Mouse (Mus musculus): ENCODE results near the gene Olfr560. TPM values are rescaled to one million over a fixed set of nuclear protein-coding genes. Genes with fewer than 3 reads are reported as not detected.

The Olfr560 gene
- not detected in 2 replicates for polyA plus RNA-seq (2016; fragmentation: Nextera tagmentation; extraction: Ambion mirVana)

DNA sequence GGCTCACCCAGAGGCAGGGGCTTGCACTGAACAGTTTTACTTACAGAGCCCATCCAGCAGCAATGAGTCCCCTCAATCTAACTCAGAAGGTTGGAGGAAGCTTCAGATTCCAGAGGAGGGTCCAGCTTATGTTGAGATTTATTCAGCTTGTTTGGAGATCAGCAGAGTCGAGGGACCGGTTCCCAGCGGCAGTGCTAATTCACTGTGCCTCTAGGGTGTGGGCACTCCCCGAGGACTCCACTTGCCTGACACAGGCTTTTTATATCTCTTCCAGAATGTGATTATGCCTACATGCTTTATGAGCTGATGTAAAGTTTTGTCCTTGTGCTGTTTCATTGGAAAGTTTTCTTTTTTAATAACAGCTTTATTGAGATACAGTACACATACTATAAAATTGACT, at the start of gene Olfr560, which contains the start of gene Olfr78:
Olfr560 (minus strand) TSS at position 101 of the 400 bp plus-strand sequence.
Olfr78 (minus strand) TSS at position 206 of the 400 bp plus-strand sequence.
- no peaks in the 10 kb centered on the region for H3K4me1 ChIP-seq
- H3K4me3 ChIP-seq, result no peak within 1 kb of the TSS
- no peak for DNase-seq (ENCODE audit: extremely low spot score, low spot score)
- no peaks in the 10 kb centered on the region for H3K27me3 ChIP-seq (ENCODE audit: poor library complexity, severe bottlenecking)
- no peaks in the 10 kb centered on the region for H3K9me3 ChIP-seq
- no peak within 1 kb of the TSS for H3K27ac ChIP-seq
- no peaks in the 10 kb centered on the region for H3K36me3 ChIP-seq (replicated peaks)
- WGBS, result 84% methylated on average over 4 of the region's 4 CpGs

GRCm38 (mm10) chr7:102803180-102803579, 44.0 kb upstream of the Olfr560 start, which contains the start of gene Olfr564:
TSS of gene Olfr564 (plus strand) at chr7:102803480.
- Histone ChIP-seq H3K4me1 (no peaks in the 10 kb centered on the region), H3K27me3 (ENCODE audit: poor library complexity, severe bottlenecking) (no peaks in the 10 kb centered on the region), H3K4me3 (no peak within 1 kb of the TSS), H3K27ac (no peak within 1 kb of the TSS), H3K9me3 (no peaks in the 10 kb centered on the region), H3K36me3 (replicated peaks) (no peaks in the 10 kb centered on the region)
- DNase-seq (ENCODE audit: extremely low spot score, low spot score), result no peak

GRCm38 (mm10) chr7:102770921-102771320, 11.8 kb upstream of the Olfr560 start, which contains the start of gene Olfr561:
TSS of gene Olfr561 (plus strand) at chr7:102771221.
- Histone ChIP-seq H3K27ac (no peak within 1 kb of the TSS), H3K36me3 (replicated peaks) (no peaks in the 10 kb centered on the region), H3K4me1 (no peaks in the 10 kb centered on the region), H3K27me3 (ENCODE audit: poor library complexity, severe bottlenecking) (no peaks in the 10 kb centered on the region), H3K4me3 (no peak within 1 kb of the TSS), H3K9me3 (no peaks in the 10 kb centered on the region)
- 82% methylated on average over 2 of the region's 2 CpGs for WGBS
- no peak for DNase-seq (ENCODE audit: extremely low spot score, low spot score)

DNA sequence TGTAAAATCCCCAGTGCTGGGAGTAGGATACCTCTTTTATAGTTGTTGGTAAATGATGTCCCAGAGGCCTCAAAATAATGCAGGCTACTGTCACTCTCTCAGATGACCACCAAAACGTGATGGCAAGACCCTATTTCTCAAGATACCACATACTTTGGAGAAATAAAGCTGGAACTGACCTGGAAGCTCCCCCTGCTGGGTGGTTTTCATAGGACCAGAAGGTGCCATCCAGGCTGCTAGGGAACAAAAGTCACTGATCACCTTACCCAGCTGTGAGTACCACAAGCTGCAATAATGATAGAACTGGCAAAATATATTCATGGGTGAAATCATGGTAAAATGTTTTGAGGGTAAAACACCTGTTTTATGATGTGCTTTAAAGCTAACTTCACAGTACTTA, 7.1 kb downstream of the Olfr560 start:
- H3K9me3 ChIP-seq, result no peaks in the 10 kb centered on the region
- DNase-seq (ENCODE audit: extremely low spot score, low spot score), result no peak
- no peak overlapping the region for H3K4me3 ChIP-seq
- H3K27me3 ChIP-seq (ENCODE audit: poor library complexity, severe bottlenecking), result no peaks in the 10 kb centered on the region
- no peak overlapping the region for H3K27ac ChIP-seq
- 30% methylated on average over 1 of the region's 1 CpGs for WGBS
- no peaks in the 10 kb centered on the region for H3K36me3 ChIP-seq (replicated peaks)
- no peaks in the 10 kb centered on the region for H3K4me1 ChIP-seq

DNA sequence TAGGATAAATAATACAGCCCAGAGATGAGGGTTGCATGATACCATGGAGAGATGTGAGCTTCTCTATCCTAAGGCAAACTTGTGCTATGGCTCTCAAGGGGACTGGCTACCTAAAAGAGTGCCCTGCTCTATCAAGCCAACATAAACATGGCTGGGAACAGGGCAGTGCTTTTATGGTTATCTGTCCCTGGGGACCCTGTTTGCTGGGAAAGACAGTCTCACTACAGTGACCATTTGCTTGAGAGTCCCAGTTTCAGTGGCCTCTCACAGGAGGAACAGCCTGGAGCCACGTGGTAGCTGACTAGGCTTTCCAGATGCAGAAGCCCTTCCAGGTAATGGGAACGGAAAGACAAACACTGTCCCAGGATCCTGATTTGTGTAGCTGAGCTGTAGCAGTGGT, 21.5 kb downstream of the Olfr560 start:
- no peak for DNase-seq (ENCODE audit: extremely low spot score, low spot score)
- H3K27me3 ChIP-seq (ENCODE audit: poor library complexity, severe bottlenecking), result no peaks in the 10 kb centered on the region
- H3K27ac ChIP-seq, result no peak overlapping the region
- no peaks in the 10 kb centered on the region for H3K4me1 ChIP-seq
- H3K36me3 ChIP-seq (replicated peaks), result no peaks in the 10 kb centered on the region
- no peaks in the 10 kb centered on the region for H3K9me3 ChIP-seq
- WGBS, result 63% methylated on average over 2 of the region's 2 CpGs
- H3K4me3 ChIP-seq, result no peak overlapping the region

DNA sequence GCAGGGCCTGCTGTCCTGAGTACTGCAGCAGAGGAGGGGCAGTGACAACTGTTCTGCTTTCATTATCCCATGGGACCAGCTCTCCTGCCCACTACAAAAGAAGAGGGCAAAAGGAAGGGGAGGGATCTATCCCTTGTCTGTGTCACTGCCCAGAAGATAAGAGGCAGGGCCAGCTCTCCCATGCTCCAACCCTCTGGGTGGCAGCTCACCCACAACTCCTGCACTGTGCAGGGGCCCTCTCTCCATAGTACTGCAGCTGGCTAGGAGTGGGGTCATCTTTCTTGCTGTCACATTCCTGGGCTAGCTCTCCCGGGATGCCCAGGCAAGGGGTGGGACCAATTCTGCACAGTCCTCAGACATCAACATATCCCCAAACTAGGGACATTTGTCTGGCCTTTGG, 25.4 kb downstream of the Olfr560 start:
- Histone ChIP-seq H3K27ac (no peak overlapping the region), H3K27me3 (ENCODE audit: poor library complexity, severe bottlenecking) (no peaks in the 10 kb centered on the region), H3K9me3 (no peaks in the 10 kb centered on the region), H3K4me3 (no peak overlapping the region), H3K4me1 (no peaks in the 10 kb centered on the region), H3K36me3 (replicated peaks) (no peaks in the 10 kb centered on the region)
- WGBS, result 86% methylated on average over 1 of the region's 1 CpGs
- no peak for DNase-seq (ENCODE audit: extremely low spot score, low spot score)

GRCm38 (mm10) chr7:102727391-102727790, 31.8 kb downstream of the Olfr560 start, which contains the start of gene Olfr559:
TSS of gene Olfr559 (minus strand) at chr7:102727491.
- Histone ChIP-seq H3K36me3 (replicated peaks) (no peaks in the 10 kb centered on the region), H3K4me1 (no peaks in the 10 kb centered on the region), H3K27me3 (ENCODE audit: poor library complexity, severe bottlenecking) (no peaks in the 10 kb centered on the region), H3K27ac (no peak within 1 kb of the TSS), H3K9me3 (no peaks in the 10 kb centered on the region), H3K4me3 (no peak within 1 kb of the TSS)
- no peak for DNase-seq (ENCODE audit: extremely low spot score, low spot score)

DNA sequence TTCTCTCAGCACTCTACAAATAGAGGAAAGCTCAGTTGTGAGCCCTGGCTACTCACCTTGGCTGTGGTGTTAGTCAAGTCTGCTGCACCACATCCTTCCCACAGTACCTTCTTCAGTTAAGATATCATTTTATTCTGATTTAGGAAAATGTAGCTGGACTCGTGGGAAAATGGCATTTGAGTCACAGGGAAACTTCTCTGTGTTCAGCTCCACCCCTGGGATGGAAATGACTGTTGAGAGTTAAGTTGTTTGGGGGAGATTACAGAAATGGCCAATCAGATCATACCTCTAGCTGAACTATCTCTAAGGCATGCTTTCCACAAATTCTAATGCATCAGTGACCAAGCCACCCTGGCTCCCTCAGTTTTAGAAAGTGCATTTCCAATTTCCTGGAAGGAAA, 40.2 kb downstream of the Olfr560 start, which contains the start of gene Olfr33:
Olfr33 (minus strand) TSS at position 101 of the 400 bp plus-strand sequence.
- WGBS, result 51% methylated on average over 1 of the region's 1 CpGs
- H3K36me3 ChIP-seq (replicated peaks), result no peaks in the 10 kb centered on the region
- H3K9me3 ChIP-seq, result no peaks in the 10 kb centered on the region
- no peak within 1 kb of the TSS for H3K4me3 ChIP-seq
- no peak for DNase-seq (ENCODE audit: extremely low spot score, low spot score)
- H3K4me1 ChIP-seq, result no peaks in the 10 kb centered on the region
- H3K27ac ChIP-seq, result no peak within 1 kb of the TSS
- H3K27me3 ChIP-seq (ENCODE audit: poor library complexity, severe bottlenecking), result no peaks in the 10 kb centered on the region

DNA sequence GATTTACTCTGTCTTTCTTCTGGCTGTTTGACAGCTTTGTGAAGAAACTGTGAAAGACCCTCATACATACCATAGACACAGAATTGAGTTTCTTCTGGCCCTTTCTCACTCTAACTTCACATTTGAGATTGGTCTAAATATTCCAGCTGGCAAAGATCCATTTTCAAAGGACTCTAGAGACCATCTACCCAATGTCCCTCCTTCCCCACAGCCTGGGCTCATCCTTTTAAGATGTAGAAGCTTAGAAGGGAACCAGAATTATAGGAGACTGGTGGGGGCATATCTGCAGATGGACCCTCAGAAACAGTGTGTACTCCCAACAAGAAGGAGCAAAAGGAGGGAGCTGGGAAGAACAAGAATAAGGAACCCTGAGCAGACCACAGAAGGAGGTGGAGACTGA, 57.3 kb downstream of the Olfr560 start, which contains the start of gene Olfr558:
Olfr558 (plus strand) TSS at position 301 of the 400 bp plus-strand sequence.
- DNase-seq (ENCODE audit: extremely low spot score, low spot score), result no peak
- H3K9me3 ChIP-seq, result no peaks in the 10 kb centered on the region
- H3K4me1 ChIP-seq, result no peaks in the 10 kb centered on the region
- H3K36me3 ChIP-seq (replicated peaks), result no peaks in the 10 kb centered on the region
- H3K4me3 ChIP-seq, result no peak within 1 kb of the TSS
- no peaks in the 10 kb centered on the region for H3K27me3 ChIP-seq (ENCODE audit: poor library complexity, severe bottlenecking)
- no peak within 1 kb of the TSS for H3K27ac ChIP-seq

Other genes starting within 250 kb of the Olfr560 start
- gene Olfr547, start 224.6 kb downstream of the Olfr560 start, polyA plus RNA-seq (2016; fragmentation: Nextera tagmentation; extraction: Ambion mirVana), result not detected in 2 replicates
- not detected in 2 replicates for gene Olfr548-ps1, start 218.5 kb downstream of the Olfr560 start, polyA plus RNA-seq (2016; fragmentation: Nextera tagmentation; extraction: Ambion mirVana)
- not detected in 2 replicates for gene Olfr549, start 209.5 kb downstream of the Olfr560 start, polyA plus RNA-seq (2016; fragmentation: Nextera tagmentation; extraction: Ambion mirVana)
- gene Trim21, start 193.9 kb downstream of the Olfr560 start, polyA plus RNA-seq (2016; fragmentation: Nextera tagmentation; extraction: Ambion mirVana), result 0.25 and 0.33 TPM in 2 replicates
- gene Olfr550, start 187.9 kb downstream of the Olfr560 start, polyA plus RNA-seq (2016; fragmentation: Nextera tagmentation; extraction: Ambion mirVana), result not detected in 2 replicates
- gene Olfr551, start 167.5 kb downstream of the Olfr560 start, polyA plus RNA-seq (2016; fragmentation: Nextera tagmentation; extraction: Ambion mirVana), result not detected in 2 replicates
- gene Olfr552, start 161.6 kb downstream of the Olfr560 start, polyA plus RNA-seq (2016; fragmentation: Nextera tagmentation; extraction: Ambion mirVana), result not detected in 2 replicates
- gene Olfr553, start 141.1 kb downstream of the Olfr560 start, polyA plus RNA-seq (2016; fragmentation: Nextera tagmentation; extraction: Ambion mirVana), result not detected in 2 replicates
- gene Olfr554, start 120.9 kb downstream of the Olfr560 start, polyA plus RNA-seq (2016; fragmentation: Nextera tagmentation; extraction: Ambion mirVana), result not detected in 2 replicates
- gene Olfr555, start 100.5 kb downstream of the Olfr560 start, polyA plus RNA-seq (2016; fragmentation: Nextera tagmentation; extraction: Ambion mirVana), result not detected in 2 replicates
- not detected in 2 replicates for gene Olfr556, start 94.5 kb downstream of the Olfr560 start, polyA plus RNA-seq (2016; fragmentation: Nextera tagmentation; extraction: Ambion mirVana)
- 9.3 and 10.9 TPM in 2 replicates for gene Trim68, start 72.0 kb downstream of the Olfr560 start, polyA plus RNA-seq (2016; fragmentation: Nextera tagmentation; extraction: Ambion mirVana)
- gene Olfr557, start 63.5 kb downstream of the Olfr560 start, polyA plus RNA-seq (2016; fragmentation: Nextera tagmentation; extraction: Ambion mirVana), result not detected in 2 replicates
- gene Olfr558, start 57.2 kb downstream of the Olfr560 start, polyA plus RNA-seq (2016; fragmentation: Nextera tagmentation; extraction: Ambion mirVana), result not detected in 2 replicates
- gene Olfr33, start 40.3 kb downstream of the Olfr560 start, polyA plus RNA-seq (2016; fragmentation: Nextera tagmentation; extraction: Ambion mirVana), result not detected in 2 replicates
- not detected in 2 replicates for gene Olfr559, start 31.9 kb downstream of the Olfr560 start, polyA plus RNA-seq (2016; fragmentation: Nextera tagmentation; extraction: Ambion mirVana)
- not detected in 2 replicates for gene Olfr78, start 105 bp upstream of the Olfr560 start, polyA plus RNA-seq (2016; fragmentation: Nextera tagmentation; extraction: Ambion mirVana)
- not detected in 2 replicates for gene Olfr561, start 11.9 kb upstream of the Olfr560 start, polyA plus RNA-seq (2016; fragmentation: Nextera tagmentation; extraction: Ambion mirVana)
- gene Olfr564, start 44.1 kb upstream of the Olfr560 start, polyA plus RNA-seq (2016; fragmentation: Nextera tagmentation; extraction: Ambion mirVana), result not detected in 2 replicates
- not detected in 2 replicates for gene Olfr566, start 99.4 kb upstream of the Olfr560 start, polyA plus RNA-seq (2016; fragmentation: Nextera tagmentation; extraction: Ambion mirVana)
- not detected in 2 replicates for gene Olfr568, start 117.8 kb upstream of the Olfr560 start, polyA plus RNA-seq (2016; fragmentation: Nextera tagmentation; extraction: Ambion mirVana)
- not detected in 2 replicates for gene Olfr569, start 131.5 kb upstream of the Olfr560 start, polyA plus RNA-seq (2016; fragmentation: Nextera tagmentation; extraction: Ambion mirVana)
- gene Olfr570, start 135.2 kb upstream of the Olfr560 start, polyA plus RNA-seq (2016; fragmentation: Nextera tagmentation; extraction: Ambion mirVana), result not detected in 2 replicates
- gene Olfr571, start 158.2 kb upstream of the Olfr560 start, polyA plus RNA-seq (2016; fragmentation: Nextera tagmentation; extraction: Ambion mirVana), result not detected in 2 replicates
- gene Olfr572, start 165.0 kb upstream of the Olfr560 start, polyA plus RNA-seq (2016; fragmentation: Nextera tagmentation; extraction: Ambion mirVana), result not detected in 2 replicates
- not detected in 2 replicates for gene Olfr573-ps1, start 183.2 kb upstream of the Olfr560 start, polyA plus RNA-seq (2016; fragmentation: Nextera tagmentation; extraction: Ambion mirVana)
- not detected in 2 replicates for gene Olfr574, start 189.1 kb upstream of the Olfr560 start, polyA plus RNA-seq (2016; fragmentation: Nextera tagmentation; extraction: Ambion mirVana)
- gene Olfr575, start 199.4 kb upstream of the Olfr560 start, polyA plus RNA-seq (2016; fragmentation: Nextera tagmentation; extraction: Ambion mirVana), result not detected in 2 replicates
- gene Olfr576, start 203.3 kb upstream of the Olfr560 start, polyA plus RNA-seq (2016; fragmentation: Nextera tagmentation; extraction: Ambion mirVana), result not detected in 2 replicates
- gene Olfr577, start 216.6 kb upstream of the Olfr560 start, polyA plus RNA-seq (2016; fragmentation: Nextera tagmentation; extraction: Ambion mirVana), result not detected in 2 replicates
- not detected in 2 replicates for gene Olfr578, start 230.0 kb upstream of the Olfr560 start, polyA plus RNA-seq (2016; fragmentation: Nextera tagmentation; extraction: Ambion mirVana)